In genomic region chr11:87483796-87484326, GRCm38 (mm10) we compare ENCODE assay signal across 23 mouse cellular contexts.
DNase-seq lines count a peak whose midpoint lies in the region; ATAC-seq and TF ChIP-seq lines count a peak whose summit lies in the region.
"Had no signal": no experiment of that assay in that cellular context is flagged by ENCODE, and none has a peak within 500 bp of the region (broad histone marks: within the 10 kb centered on the region; RNA-seq: fewer than 3 reads in every experiment).

No protein-coding gene starts in this region.

- no peak overlapping the region for H3K4me2 ChIP-seq in midbrain, postnatal 0 days (ENCODE audit: low read depth, low read length, poor library complexity, severe bottlenecking)
- H3K4me2 ChIP-seq in midbrain, embryonic 13.5 days (replicated peaks) = no peak overlapping the region
- H3K4me2 ChIP-seq: embryonic facial prominence, embryonic 13.5 days; forebrain, embryonic 15.5 days; heart, embryonic 13.5 days; liver, embryonic 15.5 days; neural tube, embryonic 15.5 days had no signal

- intact Hi-C loops in heart, adult 2 months (cut with DNase I) = no loop called here
- intact Hi-C loops in left cerebral cortex, postnatal 14 days (cut with DNase I) = no loop called here

- no peak for TF ChIP-seq EP300 in heart, adult 2 months (IDR thresholded peaks at IDR 0.05; ENCODE audit: insufficient read depth, low read depth, low read length)

- in situ Hi-C loops in Patski (cut with MboI; ENCODE audit: low pct_unique_long_range_greater_than_20kb) = no loop called here

- no peaks in the 10 kb centered on the region for H3K79me2 ChIP-seq in heart, adult 2 months (replicated peaks; ENCODE audit: control insufficient read depth, insufficient read depth, low read length)

- WGBS in heart, adult 2 months = 68% methylated on average over 3 of the region's 3 CpGs
- 60% methylated on average over 3 of the region's 3 CpGs for WGBS in heart, embryonic 10.5 days
- WGBS in midbrain, postnatal 0 days = 79% methylated on average over 3 of the region's 3 CpGs
- whole genome bisulfite sequencing in midbrain, embryonic 13.5 days = 76% methylated on average over 3 of the region's 3 CpGs

- no peak overlapping the region for H3K4me3 ChIP-seq in heart, adult 2 months
- H3K4me3 ChIP-seq in heart, embryonic 10.5 days = no peak overlapping the region
- H3K4me3 ChIP-seq in midbrain, postnatal 0 days (ENCODE audit: low read depth, low read length) = no peak overlapping the region
- no peak overlapping the region for H3K4me3 ChIP-seq in midbrain, embryonic 13.5 days (replicated peaks)
- H3K4me3 ChIP-seq: embryonic facial prominence, embryonic 13.5 days; forebrain, embryonic 15.5 days; heart, embryonic 13.5 days; liver, embryonic 15.5 days; myocyte; neural tube, embryonic 15.5 days had no signal

- no peaks in the 10 kb centered on the region for H3K4me1 ChIP-seq in heart, adult 2 months (ENCODE audit: control insufficient read depth, insufficient read depth, low read length)
- no peaks in the 10 kb centered on the region for H3K4me1 ChIP-seq in heart, embryonic 10.5 days
- H3K4me1 ChIP-seq in midbrain, postnatal 0 days (ENCODE audit: insufficient read depth, low read length) = no peaks in the 10 kb centered on the region
- H3K4me1 ChIP-seq in midbrain, embryonic 13.5 days (replicated peaks) = no peaks in the 10 kb centered on the region
- H3K4me1 ChIP-seq: embryonic facial prominence, embryonic 13.5 days; forebrain, embryonic 15.5 days; heart, embryonic 13.5 days; liver, embryonic 15.5 days; neural tube, embryonic 15.5 days had no signal

- CTCF ChIA-PET in Patski (lab: Charles Lee) = interaction anchor here (1.1 to 1.3 kb wide), 2 partner anchors 25 to 47 kb away, joined by 3 to 4 read pairs; no protein-coding TSS in a partner anchor

- POLR2A ChIA-PET in Patski (lab: Charles Lee) = no interaction called here

- H3K27ac ChIP-seq in heart, adult 2 months = no peak overlapping the region
- H3K27ac ChIP-seq in heart, embryonic 10.5 days = no peak overlapping the region
- H3K27ac ChIP-seq in midbrain, postnatal 0 days (ENCODE audit: low read depth, low read length) = no peak overlapping the region
- H3K27ac ChIP-seq in midbrain, embryonic 13.5 days = no peak overlapping the region
- H3K27ac ChIP-seq: embryonic facial prominence, embryonic 13.5 days; forebrain, embryonic 15.5 days; heart, embryonic 13.5 days; liver, embryonic 15.5 days; neural tube, embryonic 15.5 days had no signal

- no peak for ATAC-seq in midbrain, postnatal 0 days (ENCODE audit: low FRiP score)
- ATAC-seq in midbrain, embryonic 13.5 days = no peak
- no peak for ATAC-seq in Patski
- ATAC-seq: forebrain, embryonic 15.5 days; hindbrain, embryonic 16.5 days; lung, postnatal 0 days had no signal

- H3K9me3 ChIP-seq in heart, embryonic 10.5 days = no peaks in the 10 kb centered on the region
- no peaks in the 10 kb centered on the region for H3K9me3 ChIP-seq in midbrain, postnatal 0 days (ENCODE audit: low read length)
- no peaks in the 10 kb centered on the region for H3K9me3 ChIP-seq in midbrain, embryonic 13.5 days
- H3K9me3 ChIP-seq: embryonic facial prominence, embryonic 13.5 days; forebrain, embryonic 15.5 days; heart, embryonic 13.5 days; liver, embryonic 15.5 days; neural tube, embryonic 15.5 days had no signal

- no peaks in the 10 kb centered on the region for H3K36me3 ChIP-seq in heart, adult 2 months (ENCODE audit: control insufficient read depth, insufficient read depth, low read length)
- H3K36me3 ChIP-seq in heart, embryonic 10.5 days = no peaks in the 10 kb centered on the region
- H3K36me3 ChIP-seq in midbrain, postnatal 0 days (ENCODE audit: insufficient read depth, low read length) = no peaks in the 10 kb centered on the region
- no peaks in the 10 kb centered on the region for H3K36me3 ChIP-seq in midbrain, embryonic 13.5 days
- H3K36me3 ChIP-seq: embryonic facial prominence, embryonic 13.5 days; forebrain, embryonic 15.5 days; heart, embryonic 13.5 days; liver, embryonic 15.5 days; neural tube, embryonic 15.5 days had no signal

- H3K9ac ChIP-seq in heart, adult 2 months (ENCODE audit: low read depth, low read length) = no peak overlapping the region
- H3K9ac ChIP-seq in midbrain, postnatal 0 days (replicated peaks; ENCODE audit: low read length, poor library complexity, severe bottlenecking) = no peak overlapping the region
- no peak overlapping the region for H3K9ac ChIP-seq in midbrain, embryonic 13.5 days (replicated peaks)
- H3K9ac ChIP-seq: embryonic facial prominence, embryonic 13.5 days; forebrain, embryonic 15.5 days; heart, embryonic 13.5 days; liver, embryonic 15.5 days; neural tube, embryonic 15.5 days had no signal

- TF ChIP-seq CTCF in heart, adult 2 months (IDR thresholded peaks at IDR 0.05) = peak; percentile 44
- peak; percentile 23; the same call in 1 of the 2 replicates for TF ChIP-seq CTCF in midbrain, postnatal 0 days (IDR thresholded peaks at IDR 0.05)
- TF ChIP-seq CTCF in Patski (IDR thresholded peaks at IDR 0.05) = peak; percentile 51

- no peaks in the 10 kb centered on the region for H3K27me3 ChIP-seq in heart, adult 2 months (ENCODE audit: control insufficient read depth, insufficient read depth, low read length)
- no peaks in the 10 kb centered on the region for H3K27me3 ChIP-seq in heart, embryonic 10.5 days (ENCODE audit: insufficient read depth, poor library complexity, severe bottlenecking)
- H3K27me3 ChIP-seq in midbrain, postnatal 0 days (ENCODE audit: insufficient read depth, low read length) = no peaks in the 10 kb centered on the region
- H3K27me3 ChIP-seq in midbrain, embryonic 13.5 days = no peaks in the 10 kb centered on the region
- no peaks in the 10 kb centered on the region for H3K27me3 ChIP-seq in Patski
- H3K27me3 ChIP-seq: embryonic facial prominence, embryonic 13.5 days; forebrain, embryonic 15.5 days; heart, embryonic 13.5 days; liver, embryonic 15.5 days; neural tube, embryonic 15.5 days had no signal

- DNase-seq in heart, adult 2 months = no peak
- no peak for DNase-seq in heart, embryonic 10.5 days (ENCODE audit: low spot score)
- DNase-seq in midbrain, postnatal 0 days (ENCODE audit: low spot score) = no peak
- DNase-seq in Patski (ENCODE audit: low read depth, low spot score) = no peak
- no peak for DNase-seq in left cerebral cortex, postnatal 14 days (ENCODE audit: low spot score in 2 of 2)
- no peak for DNase-seq in spleen, adult 12 weeks (ENCODE audit: low spot score)
- DNase-seq: adrenal gland, postnatal 25 days; cerebellum, adult 11 months; cerebellum, postnatal 14 days; heart, postnatal 36 days; kidney, adult 2 months; kidney, postnatal 25 days; midbrain, embryonic 14.5 days; spleen, adult 18-20 months had no signal

- TF ChIP-seq POLR2A in heart, adult 2 months (IDR thresholded peaks at IDR 0.05; ENCODE audit: insufficient read depth, low read depth, low read length) = no peak
